Mouse (Mus musculus) granulocyte monocyte progenitor cell, adult 5-6 weeks (primary cell): Measurements from ENCODE around the gene Ror1. TPM values are rescaled to one million over a fixed set of nuclear protein-coding genes. Genes with fewer than 3 reads are reported as not detected.
A peak's percentile ranks its signal among the peaks of the same experiment; 100 is the strongest.

Experiments
- ATAC-seq: replicated peaks from 2 replicates; pipeline ENCODE4 v1.8.0; 2016; ENCODE audit warnings: mild to moderate bottlenecking, moderate TSS enrichment, inconsistent platforms; ENCODE audit not compliant: poor library complexity, severe bottlenecking
- total RNA-seq, 2 experiments: library from RNA; stranded (forward) in 1 of 2; stranded (reverse) in 1 of 2; fragments of 200-712, 200-1000 nt in 1 of 2; fragments of >200 nt in 1 of 2; fragmentation: Nextera tagmentation in 1 of 2; gene quantifications; 2 replicates each; pipeline ENCODE4 v1.2.3; 2014 to 2017

Ror1 gene
- total RNA-seq (2014; fragmentation: Nextera tagmentation) (not detected in 2 replicates), total RNA-seq (2017) (not detected in 2 replicates)

- ATAC-seq: peak; percentile 95
Measured at GRCm38 (mm10) chr4:100095685-100096595, at the start of gene Ror1. Gene Ror1, plus strand, starts transcription at chr4:100095791.

GRCm38 (mm10) chr4:100047066-100047465, 48.5 kb upstream of the Ror1 start:
- ATAC-seq: no peak

GRCm38 (mm10) chr4:100048351-100048950, 47.1 kb upstream of the Ror1 start:
- ATAC-seq: no peak

GRCm38 (mm10) chr4:100051767-100052166, 43.8 kb upstream of the Ror1 start:
- no peak; the same call in 1 of the 2 replicates for ATAC-seq

- ATAC-seq: peak; percentile 90
Measured at GRCm38 (mm10) chr4:100052258-100052657, 43.3 kb upstream of the Ror1 start.

- ATAC-seq: no peak
Measured at GRCm38 (mm10) chr4:100056046-100056445, 39.5 kb upstream of the Ror1 start.

GRCm38 (mm10) chr4:100056446-100056845, 39.1 kb upstream of the Ror1 start:
- no peak for ATAC-seq

- ATAC-seq: no peak
Measured at GRCm38 (mm10) chr4:100057381-100057780, 38.2 kb upstream of the Ror1 start.

- ATAC-seq: no peak
Measured at GRCm38 (mm10) chr4:100058631-100059030, 37.0 kb upstream of the Ror1 start.

GRCm38 (mm10) chr4:100059811-100060210, 35.8 kb upstream of the Ror1 start:
- ATAC-seq: no peak

GRCm38 (mm10) chr4:100061396-100062066, 34.1 kb upstream of the Ror1 start:
- ATAC-seq: no peak

- no peak for ATAC-seq
Measured at GRCm38 (mm10) chr4:100065686-100066085, 29.9 kb upstream of the Ror1 start.

GRCm38 (mm10) chr4:100070101-100070500, 25.5 kb upstream of the Ror1 start:
- peak; percentile 68 for ATAC-seq

- ATAC-seq: 0 out of 2 replicates have a peak, but pooled peaks have one; percentile 15
Measured at GRCm38 (mm10) chr4:100096596-100097181, 1.1 kb downstream of the Ror1 start.

- no peak for ATAC-seq
Measured at GRCm38 (mm10) chr4:100097364-100097979, 1.9 kb downstream of the Ror1 start.

GRCm38 (mm10) chr4:100101066-100101820, 5.7 kb downstream of the Ror1 start:
- no peak for ATAC-seq

- no peak for ATAC-seq
Measured at GRCm38 (mm10) chr4:100101844-100102243, 6.3 kb downstream of the Ror1 start.

- no peak for ATAC-seq
Measured at GRCm38 (mm10) chr4:100104241-100104640, 8.7 kb downstream of the Ror1 start.

- ATAC-seq: no peak
Measured at GRCm38 (mm10) chr4:100107593-100107992, 12.0 kb downstream of the Ror1 start.
